Mouse (Mus musculus) layer of hippocampus, postnatal 36 days (tissue): ENCODE measurements at regions not wholly inside any gene's neighbourhood (a gene's known extent, or its start where the extent isn't known, plus 50 kb on each side); places are given as distances from the start of the nearest gene placed in this dataset.

ENCODE experiments used
- DNase-seq, 2 experiments: peaks; one replicate each; pipeline ENCODE4 v3.0.0; 2022

- no peak for DNase-seq
Measured at GRCm38 (mm10) chr2:108913967-108914366, 366.6 kb upstream of the Kif18a start.

- DNase-seq, result no peak
Measured at GRCm38 (mm10) chr2:108919500-108920045, 361.0 kb upstream of the Kif18a start.

- no peak for DNase-seq
Measured at GRCm38 (mm10) chr2:108920111-108920510, 360.4 kb upstream of the Kif18a start.

GRCm38 (mm10) chr2:108935981-108936762 lies 344.4 kb upstream of the Kif18a start:
- DNase-seq, result no peak

- no peak for DNase-seq
Measured at GRCm38 (mm10) chr2:108980921-108981320, 299.6 kb upstream of the Kif18a start.

GRCm38 (mm10) chr2:109016223-109016622 lies 264.3 kb upstream of the Kif18a start:
- no peak for DNase-seq

GRCm38 (mm10) chr2:109017018-109017707 lies 263.4 kb upstream of the Kif18a start:
- no peak for DNase-seq

GRCm38 (mm10) chr2:109038131-109038695 lies 242.3 kb upstream of the Kif18a start:
- DNase-seq, result no peak
